Mouse (Mus musculus) left cerebral cortex, adult 2 months (tissue): ENCODE data around the gene Wscd2. TPM values are rescaled to one million over a fixed set of nuclear protein-coding genes. Genes with fewer than 3 reads are reported as not detected.

Source experiments
- DNase-seq, 2 experiments: peaks; one replicate each; pipeline ENCODE4 v3.0.0; 2021 to 2022; ENCODE audit warnings: low spot score in 2 of 2, mixed read lengths in 1 of 2; ENCODE audit errors: extremely low spot score in 1 of 2
- H3K27ac ChIP-seq: fragments of 200-600 bp; 2 replicates; pipeline ENCODE4 v1.8.1; 2022
- H3K4me3 ChIP-seq: fragments of 200-600 bp; 2 replicates; pipeline ENCODE4 v1.8.1; 2022
- CTCF ChIP-seq: fragments of 200-600 bp; IDR thresholded peaks from 2 replicates; pipeline ENCODE4 v1.8.1; 2022; ENCODE audit warnings: antibody characterized with exemption, mild to moderate bottlenecking, moderate library complexity
- intact Hi-C: fragments of 180-260 bp; cut with DNase I; formaldehyde crosslinking; loops from one replicate; pipeline ENCODE4 v1.15.1; 2025
- total RNA-seq, 2 experiments: library from RNA; stranded (reverse); gene quantifications; 2 replicates each; pipeline ENCODE4 v1.2.3; 2021

Gene Wscd2
- total RNA-seq, 2 experiments from 2014 or later: 54.5 to 65.7 TPM

GRCm38 (mm10) chr5:113547949-113548700, 58.0 kb downstream of the Wscd2 start:
- DNase-seq: peak; percentile 57 to 62
- H3K27ac ChIP-seq: no peak overlapping the region
- intact Hi-C loops: loop anchor here (10.0 kb wide), 2 partner anchors 53 to 173 kb away; partner anchors contain the start of gene Wscd2

GRCm38 (mm10) chr5:113550249-113550648, 60.1 kb downstream of the Wscd2 start:
- intact Hi-C loops: no loop called here
- Histone ChIP-seq H3K27ac (no peak overlapping the region), H3K4me3 (no peak overlapping the region)
- TF ChIP-seq CTCF: no peak
- DNase-seq: no peak

More at GRCm38 (mm10) chr5:113547949-113548700, 58.0 kb downstream of the Wscd2 start:
- no peak overlapping the region for H3K4me3 ChIP-seq
- TF ChIP-seq CTCF: peak; percentile 83

DNA sequence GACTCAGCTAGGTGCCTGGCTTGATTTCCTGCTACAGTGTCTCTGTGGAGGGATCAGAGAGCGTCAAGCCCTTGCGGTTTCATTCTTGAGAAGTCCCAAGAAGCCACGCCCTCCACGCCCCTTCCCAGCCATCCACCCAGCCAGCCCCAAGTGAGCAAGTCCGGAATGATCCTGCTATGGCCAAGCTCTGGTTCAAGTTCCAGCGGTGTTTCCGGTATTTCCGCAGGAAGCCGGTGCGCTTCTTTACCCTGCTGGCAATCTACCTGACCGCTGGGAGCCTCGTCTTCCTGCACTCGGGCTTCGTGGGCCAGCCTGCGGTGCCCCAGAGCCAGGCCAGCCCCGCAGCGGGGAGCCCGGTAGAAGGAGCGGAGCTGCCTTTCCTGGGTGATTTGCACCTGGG, 60.6 kb downstream of the Wscd2 start:
- H3K4me3 ChIP-seq: no peak overlapping the region
- intact Hi-C loops: no loop called here
- no peak for TF ChIP-seq CTCF
- no peak overlapping the region for H3K27ac ChIP-seq
- DNase-seq: no peak

GRCm38 (mm10) chr5:113553402-113553897, 63.3 kb downstream of the Wscd2 start:
- no peak overlapping the region for H3K4me3 ChIP-seq
- intact Hi-C loops: no loop called here
- no peak for DNase-seq
- no peak for TF ChIP-seq CTCF
- no peak overlapping the region for H3K27ac ChIP-seq

- TF ChIP-seq CTCF: no peak
- DNase-seq: no peak
- intact Hi-C loops: no loop called here
- Histone ChIP-seq H3K4me3 (no peak overlapping the region), H3K27ac (no peak overlapping the region)
Measured at GRCm38 (mm10) chr5:113554095-113554494, 64.0 kb downstream of the Wscd2 start.

GRCm38 (mm10) chr5:113554571-113554970, 64.4 kb downstream of the Wscd2 start:
- no peak for DNase-seq

DNA sequence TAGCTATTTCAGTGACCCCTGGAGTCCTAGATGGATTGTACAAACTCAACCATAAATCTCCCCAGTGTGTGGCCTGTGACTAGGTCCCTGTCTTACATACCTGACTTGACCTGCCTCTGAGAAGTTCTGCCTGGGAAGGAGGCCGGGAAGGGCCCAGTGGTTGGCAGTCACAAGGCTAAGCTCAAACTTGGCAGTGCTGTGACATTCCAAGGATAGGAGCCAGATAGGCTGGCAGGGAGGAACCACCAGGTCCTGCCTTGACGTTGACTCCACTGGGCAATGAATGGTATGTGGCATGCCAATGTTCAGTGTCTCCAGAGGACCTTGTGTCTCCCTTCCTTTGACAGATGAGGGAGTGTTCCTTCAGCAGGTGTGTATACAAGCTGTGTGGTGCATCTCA, 65.6 kb downstream of the Wscd2 start:
- intact Hi-C loops: no loop called here
- no peak for TF ChIP-seq CTCF

More at GRCm38 (mm10) chr5:113554571-113554970, 64.4 kb downstream of the Wscd2 start:
- Histone ChIP-seq H3K4me3 (no peak overlapping the region), H3K27ac (no peak overlapping the region)
- no peak for TF ChIP-seq CTCF
- intact Hi-C loops: no loop called here

GRCm38 (mm10) chr5:113558065-113558464, 67.9 kb downstream of the Wscd2 start:
- no peak for TF ChIP-seq CTCF
- intact Hi-C loops: no loop called here
- H3K27ac ChIP-seq: no peak overlapping the region
- H3K4me3 ChIP-seq: no peak overlapping the region
- DNase-seq: no peak

More for the DNA sequence above, 65.6 kb downstream of the Wscd2 start:
- no peak overlapping the region for H3K4me3 ChIP-seq
- no peak overlapping the region for H3K27ac ChIP-seq
- no peak for DNase-seq

GRCm38 (mm10) chr5:113559627-113560026, 69.5 kb downstream of the Wscd2 start:
- no peak for DNase-seq
- no peak overlapping the region for H3K27ac ChIP-seq
- no peak for TF ChIP-seq CTCF
- intact Hi-C loops: no loop called here
- H3K4me3 ChIP-seq: no peak overlapping the region

DNA sequence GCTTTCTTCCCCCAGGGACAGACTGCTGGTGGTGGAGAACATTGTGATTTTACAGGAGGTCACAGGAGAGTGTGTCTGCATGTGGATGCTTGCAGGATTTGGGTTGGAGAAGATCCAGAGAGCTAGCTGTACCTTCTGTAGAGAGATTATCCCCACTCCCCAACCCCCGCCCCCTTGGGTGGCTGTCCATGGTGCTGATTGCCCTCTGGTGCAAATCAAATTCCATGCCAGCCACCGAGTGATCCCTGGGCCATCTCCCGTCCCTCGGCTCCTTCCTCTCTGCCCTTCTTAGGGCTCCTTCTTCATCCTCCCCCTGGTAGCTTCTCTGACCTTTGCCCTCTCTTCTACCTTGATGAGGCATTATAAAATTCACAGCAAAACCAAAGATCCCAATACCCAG, 74.3 kb downstream of the Wscd2 start:
- no peak overlapping the region for H3K4me3 ChIP-seq
- DNase-seq: no peak
- intact Hi-C loops: no loop called here
- no peak overlapping the region for H3K27ac ChIP-seq
- TF ChIP-seq CTCF: no peak

DNA sequence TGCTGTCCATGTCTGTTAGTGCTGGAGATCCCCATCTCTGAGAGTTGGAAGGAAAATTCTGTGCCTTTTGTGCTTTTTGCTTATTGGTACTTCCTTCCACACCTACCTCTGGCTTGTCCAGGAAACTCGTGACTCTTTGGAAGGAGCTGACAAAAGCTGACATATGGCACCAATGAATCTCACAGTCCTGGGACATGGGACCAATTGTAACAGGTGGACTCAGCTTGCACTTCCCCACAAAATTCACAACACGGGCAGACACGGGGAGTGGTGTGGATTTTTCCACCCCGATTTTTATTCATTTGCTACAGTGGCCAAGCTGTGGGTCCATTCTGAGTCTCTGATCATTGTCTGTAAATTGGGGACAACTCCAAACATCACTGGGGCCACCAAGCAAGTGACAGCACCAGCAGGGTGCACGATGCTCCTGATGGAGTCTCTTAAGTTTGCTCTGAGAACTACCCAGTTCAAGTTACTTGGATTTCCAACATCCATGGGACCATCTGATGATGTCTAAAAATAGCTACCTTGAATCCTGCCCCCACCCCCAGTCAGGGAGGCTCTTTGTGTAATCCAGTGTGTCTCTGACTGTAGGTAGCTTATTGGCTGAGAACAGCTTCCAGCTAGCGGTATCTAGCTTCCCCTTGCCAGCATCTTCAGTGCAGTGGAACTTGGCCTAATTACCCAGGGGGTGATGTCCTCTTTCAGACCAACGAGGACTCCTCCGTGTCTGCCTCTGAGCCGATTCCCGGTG, 75.1 kb downstream of the Wscd2 start:
- DNase-seq: no peak

DNA sequence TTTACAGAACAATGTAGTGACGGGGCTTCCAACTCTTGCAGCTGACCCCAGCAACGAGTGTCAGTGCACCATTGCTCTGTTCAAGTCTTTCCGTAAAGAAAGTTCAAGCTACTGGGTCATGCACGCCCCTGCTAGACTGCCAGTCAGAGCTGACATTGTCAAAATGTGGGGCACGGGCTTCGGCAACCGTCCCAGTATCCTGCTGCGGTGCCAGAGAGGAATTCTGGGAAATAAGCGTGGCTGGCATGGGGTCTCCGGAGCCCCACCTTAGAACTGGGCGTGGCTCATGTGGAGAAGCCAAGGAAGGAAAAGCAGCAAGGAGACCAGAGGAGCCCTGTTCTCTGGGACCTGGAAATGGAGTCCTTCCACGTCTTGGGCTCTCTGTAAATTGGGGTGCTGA, 75.7 kb downstream of the Wscd2 start:
- no peak for DNase-seq
- TF ChIP-seq CTCF: no peak
- H3K4me3 ChIP-seq: no peak overlapping the region
- no peak overlapping the region for H3K27ac ChIP-seq
- intact Hi-C loops: no loop called here

More for the DNA sequence above, 75.1 kb downstream of the Wscd2 start:
- Histone ChIP-seq H3K27ac (no peak overlapping the region), H3K4me3 (no peak overlapping the region)
- no peak for TF ChIP-seq CTCF
- intact Hi-C loops: no loop called here
